Mouse (Mus musculus): ENCODE measurements around the gene Cspg4. TPM values are rescaled to one million over a fixed set of nuclear protein-coding genes. Genes with fewer than 3 reads are reported as not detected.
A peak's percentile ranks its signal among the peaks of the same experiment; 100 is the strongest.

Gene Cspg4
- polyA plus RNA-seq, 1 experiment from 2014 or later = 18.9 TPM

DNA sequence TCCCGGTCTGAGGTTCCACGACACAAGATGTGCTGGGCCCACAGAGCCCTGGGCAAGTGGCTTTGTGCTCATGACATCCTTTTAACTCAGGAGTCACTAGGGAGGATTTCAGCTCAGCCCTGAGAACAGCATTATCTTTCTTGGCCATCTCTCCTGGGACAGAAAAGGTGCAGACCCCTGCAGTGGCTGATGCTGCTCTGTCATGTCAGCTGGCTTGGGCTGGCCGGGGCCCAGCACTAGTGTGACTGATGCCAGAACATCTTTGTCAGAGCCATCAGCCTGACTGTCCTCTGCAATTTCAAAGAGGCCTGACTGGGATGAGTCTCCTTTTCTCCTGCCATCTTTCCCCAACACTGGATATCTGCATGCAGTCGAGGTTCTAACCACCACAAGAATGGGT, 17.4 kb downstream of the Cspg4 start:
- WGBS = 73% methylated on average over 4 of the region's 4 CpGs
- no peaks in the 10 kb centered on the region for H3K27me3 ChIP-seq (replicated peaks)
- peaks cover 29% of the 10 kb centered on the region for H3K4me1 ChIP-seq
- H3K36me3 ChIP-seq = peaks cover 7% of the 10 kb centered on the region; the same call in 1 of the 2 replicates
- H3K9ac ChIP-seq = no peak overlapping the region
- no peaks in the 10 kb centered on the region for H3K9me3 ChIP-seq
- no peak overlapping the region for H3K4me2 ChIP-seq
- H3K27ac ChIP-seq = peak overlapping the region; percentile 59
- no peak for ATAC-seq (ENCODE audit: insufficient read depth, low FRiP score, low read depth)
- H3K4me3 ChIP-seq (replicated peaks) = no peak overlapping the region

DNA sequence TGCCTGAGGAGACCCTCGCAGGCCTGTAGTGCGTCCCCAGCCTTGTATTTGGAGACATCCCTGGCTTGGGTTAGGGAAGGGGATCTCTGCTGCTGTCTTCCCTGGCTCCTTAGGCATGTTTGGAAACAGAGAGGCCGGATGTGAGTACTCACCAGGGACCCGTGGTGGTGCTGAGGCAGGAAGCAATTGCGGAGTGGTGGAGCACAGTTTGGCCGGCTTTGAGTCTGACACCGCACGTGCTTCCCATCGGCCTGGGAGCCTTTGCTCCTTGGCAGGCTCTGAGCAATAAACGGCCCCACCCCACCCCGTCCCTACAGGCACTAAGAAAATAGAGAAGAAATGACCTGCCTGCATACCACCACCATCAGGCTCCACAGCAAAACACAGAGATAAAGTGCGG, 18.0 kb downstream of the Cspg4 start:
- Histone ChIP-seq H3K4me1 (peaks cover 29% of the 10 kb centered on the region), H3K36me3 (peaks cover 7% of the 10 kb centered on the region; the same call in 1 of the 2 replicates), H3K9ac (no peak overlapping the region), H3K27ac (peak overlapping the region; percentile 59), H3K4me2 (no peak overlapping the region), H3K27me3 (replicated peaks) (no peaks in the 10 kb centered on the region), H3K9me3 (no peaks in the 10 kb centered on the region), H3K4me3 (replicated peaks) (no peak overlapping the region)
- 46% methylated on average over 12 of the region's 12 CpGs for WGBS
- no peak for ATAC-seq (ENCODE audit: insufficient read depth, low FRiP score, low read depth)

DNA sequence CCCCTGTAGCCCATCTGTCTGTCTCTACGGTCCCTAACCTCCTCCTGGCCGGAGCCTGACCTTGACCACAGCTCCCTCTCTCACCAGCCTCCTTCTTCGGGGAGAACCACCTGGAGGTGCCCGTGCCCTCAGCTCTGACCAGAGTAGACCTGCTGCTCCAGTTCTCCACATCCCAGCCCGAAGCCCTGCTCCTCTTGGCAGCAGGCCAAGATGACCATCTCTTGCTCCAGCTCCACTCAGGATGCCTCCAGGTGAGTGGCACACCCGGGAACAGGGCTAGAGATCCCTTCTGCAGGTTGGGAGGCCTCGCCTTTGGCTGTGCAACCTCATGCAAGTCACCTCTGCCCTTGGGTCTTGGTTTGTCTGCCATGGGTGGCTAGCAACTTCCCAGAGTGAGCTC, 18.6 kb downstream of the Cspg4 start:
- Histone ChIP-seq H3K27me3 (replicated peaks) (no peaks in the 10 kb centered on the region), H3K9ac (no peak overlapping the region), H3K27ac (no peak overlapping the region), H3K4me2 (no peak overlapping the region), H3K4me3 (replicated peaks) (no peak overlapping the region), H3K9me3 (no peaks in the 10 kb centered on the region), H3K36me3 (peaks cover 7% of the 10 kb centered on the region; the same call in 1 of the 2 replicates), H3K4me1 (peaks cover 25% of the 10 kb centered on the region)
- WGBS = 76% methylated on average over 7 of the region's 7 CpGs
- ATAC-seq (ENCODE audit: insufficient read depth, low FRiP score, low read depth) = no peak; the same call in 1 of the 2 replicates

DNA sequence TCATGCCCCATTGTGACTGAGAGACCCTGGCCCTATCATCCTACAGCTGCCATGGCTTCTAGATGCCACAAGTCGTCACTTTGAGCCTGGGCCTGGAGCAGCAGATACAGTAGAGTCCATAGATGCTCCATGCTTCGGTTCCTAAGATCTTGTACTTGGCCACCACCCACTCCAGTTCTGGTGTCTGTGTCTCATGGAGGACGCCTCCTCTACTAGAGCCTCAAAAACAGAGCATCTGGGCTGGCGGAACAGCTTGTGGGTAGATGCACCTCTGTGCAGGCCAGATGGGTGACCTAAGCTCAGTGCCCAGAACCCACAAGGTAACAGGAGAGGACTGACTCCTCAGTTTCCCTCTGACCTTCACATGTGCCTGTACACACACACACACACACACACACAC, 19.5 kb downstream of the Cspg4 start:
- ATAC-seq (ENCODE audit: insufficient read depth, low FRiP score, low read depth) = no peak
- Histone ChIP-seq H3K4me1 (peaks cover 21% of the 10 kb centered on the region), H3K27ac (no peak overlapping the region), H3K27me3 (replicated peaks) (no peaks in the 10 kb centered on the region), H3K9me3 (no peaks in the 10 kb centered on the region), H3K36me3 (peaks cover 10% of the 10 kb centered on the region; the same call in 1 of the 2 replicates), H3K4me3 (replicated peaks) (no peak overlapping the region), H3K4me2 (no peak overlapping the region), H3K9ac (no peak overlapping the region)
- 85% methylated on average over 4 of the region's 4 CpGs for WGBS

DNA sequence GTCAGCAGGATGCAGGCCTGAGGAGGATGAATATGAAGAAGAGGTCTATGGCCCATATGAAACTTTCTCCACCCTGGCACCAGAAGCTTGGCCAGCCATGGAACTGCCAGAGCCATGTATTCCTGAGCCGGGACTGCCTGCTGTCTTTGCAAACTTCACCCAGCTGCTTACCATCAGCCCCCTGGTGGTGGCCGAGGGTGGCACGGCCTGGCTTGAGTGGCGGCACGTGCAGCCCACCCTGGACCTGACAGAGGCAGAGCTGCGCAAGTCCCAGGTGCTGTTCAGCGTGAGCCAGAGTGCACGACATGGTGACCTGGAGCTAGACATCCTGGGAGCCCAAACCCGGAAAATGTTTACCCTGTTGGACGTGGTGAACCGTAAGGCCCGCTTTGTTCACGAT, 21.3 kb downstream of the Cspg4 start:
- no peak overlapping the region for H3K27ac ChIP-seq
- H3K4me3 ChIP-seq (replicated peaks) = no peak overlapping the region
- no peak for ATAC-seq (ENCODE audit: insufficient read depth, low FRiP score, low read depth)
- peaks cover 10% of the 10 kb centered on the region; the same call in 1 of the 2 replicates for H3K36me3 ChIP-seq
- no peaks in the 10 kb centered on the region for H3K27me3 ChIP-seq (replicated peaks)
- 53% methylated on average over 13 of the region's 13 CpGs for WGBS
- no peaks in the 10 kb centered on the region for H3K9me3 ChIP-seq
- no peak overlapping the region for H3K9ac ChIP-seq
- H3K4me1 ChIP-seq = peaks cover 20% of the 10 kb centered on the region
- no peak overlapping the region for H3K4me2 ChIP-seq

DNA sequence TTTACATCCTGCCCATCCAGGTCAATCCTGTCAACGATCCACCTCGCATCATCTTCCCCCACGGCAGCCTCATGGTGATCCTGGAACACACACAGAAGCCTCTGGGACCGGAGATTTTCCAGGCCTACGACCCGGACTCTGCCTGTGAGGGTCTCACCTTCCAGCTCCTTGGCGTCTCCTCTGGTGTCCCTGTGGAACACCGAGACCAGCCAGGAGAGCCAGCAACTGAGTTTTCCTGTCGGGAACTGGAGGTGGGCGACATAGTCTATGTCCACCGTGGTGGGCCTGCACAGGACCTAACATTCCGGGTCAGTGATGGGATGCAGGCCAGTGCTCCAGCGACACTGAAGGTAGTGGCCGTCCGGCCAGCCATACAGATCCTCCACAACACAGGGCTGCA, 21.8 kb downstream of the Cspg4 start:
- Histone ChIP-seq H3K4me1 (peaks cover 18% of the 10 kb centered on the region), H3K27ac (no peak overlapping the region), H3K4me2 (no peak overlapping the region), H3K9me3 (no peaks in the 10 kb centered on the region), H3K9ac (no peak overlapping the region), H3K27me3 (replicated peaks) (no peaks in the 10 kb centered on the region), H3K36me3 (peaks cover 10% of the 10 kb centered on the region; the same call in 1 of the 2 replicates), H3K4me3 (replicated peaks) (no peak overlapping the region)
- 90% methylated on average over 15 of the region's 15 CpGs for WGBS
- no peak for ATAC-seq (ENCODE audit: insufficient read depth, low FRiP score, low read depth)

DNA sequence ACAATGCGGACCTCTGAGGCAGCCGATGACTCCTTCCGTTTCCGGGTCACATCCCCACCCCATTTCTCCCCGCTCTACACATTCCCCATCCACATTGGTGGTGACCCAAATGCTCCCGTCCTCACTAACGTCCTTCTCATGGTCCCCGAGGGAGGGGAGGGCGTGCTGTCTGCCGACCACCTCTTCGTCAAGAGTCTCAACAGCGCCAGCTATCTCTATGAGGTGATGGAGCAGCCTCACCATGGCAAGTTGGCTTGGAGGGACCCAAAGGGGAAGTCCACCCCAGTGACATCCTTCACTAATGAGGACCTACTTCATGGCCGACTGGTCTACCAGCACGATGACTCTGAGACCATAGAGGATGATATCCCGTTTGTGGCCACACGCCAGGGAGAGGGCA, 22.7 kb downstream of the Cspg4 start:
- Histone ChIP-seq H3K27me3 (replicated peaks) (no peaks in the 10 kb centered on the region), H3K36me3 (peaks cover 10% of the 10 kb centered on the region; the same call in 1 of the 2 replicates), H3K9ac (no peak overlapping the region), H3K4me2 (no peak overlapping the region), H3K4me3 (replicated peaks) (no peak overlapping the region), H3K9me3 (no peaks in the 10 kb centered on the region), H3K4me1 (peaks cover 13% of the 10 kb centered on the region), H3K27ac (no peak overlapping the region)
- WGBS = 90% methylated on average over 16 of the region's 16 CpGs
- ATAC-seq (ENCODE audit: insufficient read depth, low FRiP score, low read depth) = no peak

DNA sequence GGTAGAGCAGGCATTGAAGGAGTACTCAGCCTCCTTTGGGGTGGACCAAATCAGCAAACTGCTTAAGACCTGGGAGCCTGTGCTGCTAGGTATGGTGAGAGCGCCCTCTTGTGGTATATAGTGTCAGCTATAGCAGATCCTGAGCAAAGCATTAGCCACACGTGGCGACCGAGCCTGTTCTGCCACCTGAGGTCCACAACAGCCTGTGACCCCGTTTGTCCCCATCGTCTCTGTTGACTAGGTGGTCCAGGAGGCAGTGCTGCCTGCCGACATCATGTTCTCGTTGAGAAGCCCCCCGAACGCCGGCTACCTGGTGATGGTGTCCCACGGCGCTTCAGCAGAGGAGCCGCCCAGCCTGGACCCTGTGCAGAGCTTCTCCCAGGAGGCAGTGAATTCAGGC, 25.0 kb downstream of the Cspg4 start:
- WGBS = 16% methylated on average over 14 of the region's 14 CpGs
- ATAC-seq (ENCODE audit: insufficient read depth, low FRiP score, low read depth) = 0 out of 2 replicates have a peak, but pooled peaks have one; percentile 40
- Histone ChIP-seq H3K4me1 (peaks cover 10% of the 10 kb centered on the region), H3K27me3 (replicated peaks) (no peaks in the 10 kb centered on the region), H3K9me3 (no peaks in the 10 kb centered on the region), H3K4me2 (peak overlapping the region; percentile 54), H3K27ac (no peak overlapping the region), H3K36me3 (peaks cover 17% of the 10 kb centered on the region), H3K4me3 (replicated peaks) (peak overlapping the region; percentile 18; the same call in 1 of the 2 replicates), H3K9ac (no peak overlapping the region)

DNA sequence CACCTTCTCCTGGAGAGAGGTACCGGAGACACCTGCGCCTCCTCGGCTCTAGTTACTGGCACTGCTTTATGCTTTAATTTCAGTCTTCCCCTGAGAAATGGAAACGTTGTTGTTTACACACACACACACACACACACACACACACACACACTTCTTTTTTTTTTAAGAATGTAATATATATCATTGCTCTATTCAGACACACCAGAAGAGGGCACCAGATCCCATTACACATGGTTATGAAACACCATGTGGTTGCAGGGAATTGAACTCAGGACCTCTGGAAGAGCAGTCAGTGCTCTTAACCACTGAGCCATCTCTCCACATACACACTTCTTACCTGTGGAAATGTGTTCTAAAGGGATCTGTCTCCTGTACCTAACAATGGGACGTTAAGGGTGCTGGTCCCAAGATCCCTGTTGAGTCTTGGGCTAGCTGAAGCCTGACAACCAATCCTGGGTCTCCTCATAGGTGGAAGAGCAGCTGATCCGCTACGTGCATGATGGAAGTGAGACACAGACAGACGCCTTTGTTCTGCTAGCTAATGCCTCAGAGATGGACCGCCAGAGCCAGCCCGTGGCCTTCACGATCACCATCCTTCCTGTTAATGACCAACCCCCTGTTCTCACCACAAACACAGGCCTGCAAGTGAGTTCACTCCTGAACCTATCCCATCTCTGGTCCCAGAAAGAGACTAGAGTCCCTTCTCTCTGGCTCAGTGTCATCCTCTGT, 25.9 kb downstream of the Cspg4 start:
- Histone ChIP-seq H3K4me3 (replicated peaks) (no peak overlapping the region), H3K4me2 (no peak overlapping the region), H3K27me3 (replicated peaks) (no peaks in the 10 kb centered on the region), H3K9ac (no peak overlapping the region), H3K36me3 (peaks cover 14% of the 10 kb centered on the region), H3K27ac (no peak overlapping the region), H3K9me3 (no peaks in the 10 kb centered on the region), H3K4me1 (peaks cover 10% of the 10 kb centered on the region)
- no peak for ATAC-seq (ENCODE audit: insufficient read depth, low FRiP score, low read depth)
- 68% methylated on average over 11 of the region's 11 CpGs for WGBS

DNA sequence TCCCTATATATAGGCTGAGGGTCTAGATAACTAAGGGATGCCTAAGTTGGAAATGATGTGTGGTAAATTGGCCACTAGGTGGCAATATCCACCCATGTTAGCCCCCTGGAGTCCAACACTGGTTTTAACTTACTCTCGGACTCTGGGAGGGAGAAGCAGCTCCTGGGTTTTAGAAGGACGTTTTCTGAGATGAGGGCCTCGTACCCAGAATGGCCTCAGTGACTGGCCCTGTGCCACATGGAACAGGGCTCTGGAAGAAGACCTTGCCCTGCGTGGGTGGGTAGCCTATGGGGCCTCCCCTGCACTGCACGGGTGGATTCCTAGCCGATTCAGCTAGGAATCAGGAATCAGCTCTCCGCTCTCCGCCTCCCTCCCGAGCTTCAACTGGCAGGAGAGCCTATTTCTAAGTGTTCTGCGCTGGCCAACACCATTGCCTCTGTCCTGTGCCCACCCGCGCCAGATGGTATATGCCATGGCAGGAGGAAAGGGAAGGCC, 26.7 kb downstream of the Cspg4 start:
- H3K27me3 ChIP-seq (replicated peaks) = no peaks in the 10 kb centered on the region
- ATAC-seq (ENCODE audit: insufficient read depth, low FRiP score, low read depth) = peak; percentile 48; the same call in 1 of the 2 replicates
- H3K9me3 ChIP-seq = no peaks in the 10 kb centered on the region
- 32% methylated on average over 12 of the region's 12 CpGs for WGBS
- H3K4me3 ChIP-seq (replicated peaks) = no peak overlapping the region
- H3K9ac ChIP-seq = no peak overlapping the region
- H3K36me3 ChIP-seq = peaks cover 10% of the 10 kb centered on the region; the same call in 1 of the 2 replicates
- peaks cover 10% of the 10 kb centered on the region for H3K4me1 ChIP-seq
- peak overlapping the region; percentile 29; the same call in 1 of the 2 replicates for H3K4me2 ChIP-seq
- H3K27ac ChIP-seq = no peak overlapping the region

DNA sequence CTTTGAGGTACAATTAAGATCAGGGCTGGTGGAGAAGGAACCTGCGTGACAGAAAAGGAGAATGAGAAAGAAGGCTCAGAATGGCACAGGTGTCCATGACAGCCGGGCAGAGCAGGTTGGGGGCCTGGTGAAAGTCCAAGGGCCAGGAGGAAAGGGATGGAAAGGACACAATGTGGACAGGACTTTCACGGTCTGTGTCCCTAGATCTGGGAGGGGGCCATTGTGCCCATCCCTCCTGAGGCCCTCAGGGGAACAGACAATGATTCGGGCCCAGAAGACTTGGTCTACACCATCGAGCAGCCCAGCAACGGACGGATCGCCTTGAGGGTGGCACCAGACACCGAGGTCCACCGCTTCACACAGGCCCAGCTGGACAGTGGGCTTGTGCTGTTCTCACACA, 27.3 kb downstream of the Cspg4 start:
- ATAC-seq (ENCODE audit: insufficient read depth, low FRiP score, low read depth) = no peak
- WGBS = 84% methylated on average over 10 of the region's 10 CpGs
- Histone ChIP-seq H3K9ac (no peak overlapping the region), H3K36me3 (peaks cover 10% of the 10 kb centered on the region; the same call in 1 of the 2 replicates), H3K9me3 (no peaks in the 10 kb centered on the region), H3K4me3 (replicated peaks) (no peak overlapping the region), H3K4me2 (no peak overlapping the region), H3K4me1 (peaks cover 10% of the 10 kb centered on the region), H3K27me3 (replicated peaks) (no peaks in the 10 kb centered on the region), H3K27ac (no peak overlapping the region)

DNA sequence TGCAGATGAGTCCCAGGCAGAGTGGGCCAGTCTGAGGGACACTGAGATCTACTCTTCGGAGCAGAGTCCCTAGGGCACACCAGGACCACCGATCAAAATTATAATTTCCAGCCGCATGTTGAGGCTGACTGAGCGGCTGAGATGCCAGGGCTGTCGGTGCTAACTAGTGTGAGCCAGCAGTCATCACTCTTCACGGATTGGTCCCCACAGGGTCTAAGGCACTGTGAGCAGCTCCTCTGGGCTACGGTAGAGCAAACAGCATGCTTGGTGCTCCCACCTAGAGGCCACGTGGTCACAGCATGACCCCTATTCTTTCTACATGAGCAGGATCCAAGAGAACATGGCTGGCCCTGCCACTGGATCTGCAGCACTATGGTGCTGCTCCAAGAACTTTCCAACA, 28.5 kb downstream of the Cspg4 start:
- no peak overlapping the region for H3K4me3 ChIP-seq (replicated peaks)
- no peak overlapping the region for H3K9ac ChIP-seq
- WGBS = 70% methylated on average over 8 of the region's 8 CpGs
- peaks cover 10% of the 10 kb centered on the region; the same call in 1 of the 2 replicates for H3K36me3 ChIP-seq
- H3K9me3 ChIP-seq = no peaks in the 10 kb centered on the region
- no peak overlapping the region for H3K4me2 ChIP-seq
- peaks cover 10% of the 10 kb centered on the region for H3K4me1 ChIP-seq
- ATAC-seq (ENCODE audit: insufficient read depth, low FRiP score, low read depth) = no peak
- no peaks in the 10 kb centered on the region for H3K27me3 ChIP-seq (replicated peaks)
- H3K27ac ChIP-seq = peak overlapping the region; percentile 12; the same call in 1 of the 2 replicates

Data from stomach, embryonic 15.5 days (tissue).